29 mouse cellular contexts compared by ENCODE assay signal in genomic region chr4:63170061-63170460, GRCm38 (mm10). TPM values are rescaled to one million over a fixed set of nuclear protein-coding genes. Genes with fewer than 3 reads are reported as not detected.
DNase-seq lines count a peak whose midpoint lies in the region; ATAC-seq and TF ChIP-seq lines count a peak whose summit lies in the region.
"Had no signal": no experiment of that assay in that cellular context is flagged by ENCODE, and none has a peak within 500 bp of the region (broad histone marks: within the 10 kb centered on the region; RNA-seq: fewer than 3 reads in every experiment).

No protein-coding gene starts in this region.

- H3K27me3 ChIP-seq in intestine, embryonic 14.5 days (replicated peaks; ENCODE audit: control insufficient read depth, insufficient read depth, low read length) = 0 out of 2 replicates have a peak, but pooled peaks cover 6% of the 10 kb centered on the region
- H3K27me3 ChIP-seq in intestine, postnatal 0 days (replicated peaks; ENCODE audit: control insufficient read depth, insufficient read depth, low read length) = no peaks in the 10 kb centered on the region
- peaks cover 8% of the 10 kb centered on the region; the same call in 1 of the 2 replicates for H3K27me3 ChIP-seq in kidney, embryonic 15.5 days
- H3K27me3 ChIP-seq in stomach, embryonic 15.5 days (replicated peaks) = no peaks in the 10 kb centered on the region
- peaks cover 76% of the 10 kb centered on the region for H3K27me3 ChIP-seq in heart, embryonic 10.5 days (ENCODE audit: insufficient read depth, poor library complexity, severe bottlenecking)

- ATAC-seq in intestine, embryonic 14.5 days (replicated peaks; ENCODE audit: low FRiP score, low TSS enrichment, low read depth) = no peak
- ATAC-seq in intestine, postnatal 0 days = no peak
- ATAC-seq in kidney, embryonic 15.5 days (replicated peaks; ENCODE audit: low FRiP score) = no peak
- ATAC-seq in stomach, embryonic 15.5 days (ENCODE audit: insufficient read depth, low FRiP score, low read depth) = no peak
- ATAC-seq: forebrain, postnatal 0 days; liver, embryonic 12.5 days had no signal

- no peaks in the 10 kb centered on the region for H3K36me3 ChIP-seq in intestine, embryonic 14.5 days (ENCODE audit: control insufficient read depth, insufficient read depth, low read length)
- peaks cover 9% of the 10 kb centered on the region; the same call in 1 of the 2 replicates for H3K36me3 ChIP-seq in intestine, postnatal 0 days (ENCODE audit: control insufficient read depth, insufficient read depth)
- H3K36me3 ChIP-seq in kidney, embryonic 15.5 days = peaks cover 14% of the 10 kb centered on the region; the same call in 1 of the 2 replicates
- no peaks in the 10 kb centered on the region for H3K36me3 ChIP-seq in stomach, embryonic 15.5 days
- no peaks in the 10 kb centered on the region for H3K36me3 ChIP-seq in heart, embryonic 10.5 days
- H3K36me3 ChIP-seq: heart, embryonic 15.5 days; limb, embryonic 13.5 days; liver, embryonic 12.5 days had no signal

- H3K4me2 ChIP-seq in intestine, embryonic 14.5 days (ENCODE audit: low read length) = peak overlapping the region; percentile 45
- H3K4me2 ChIP-seq in intestine, postnatal 0 days (replicated peaks; ENCODE audit: low read depth) = peak overlapping the region; percentile 67
- H3K4me2 ChIP-seq in kidney, embryonic 15.5 days = peak overlapping the region; percentile 57
- peak overlapping the region; percentile 48 for H3K4me2 ChIP-seq in stomach, embryonic 15.5 days
- H3K4me2 ChIP-seq: heart, embryonic 15.5 days; hindbrain, embryonic 14.5 days; limb, embryonic 13.5 days had no signal

- DNase-seq in intestine, embryonic 14.5 days (ENCODE audit: low spot score) = no peak
- no peak for DNase-seq in adrenal gland, postnatal 25 days
- no peak for DNase-seq in heart, embryonic 10.5 days (ENCODE audit: low spot score)
- no peak for DNase-seq in frontal cortex, postnatal 14 days (ENCODE audit: low spot score in 2 of 2)
- DNase-seq: adrenal gland, adult 2 months; cerebellum, adult 8-10 months; cerebellum, postnatal 36 days; forebrain, postnatal 0 days; gastrocnemius, postnatal 36 days; heart, postnatal 36 days; lung, adult 18-20 months; lung, postnatal 14 days; midbrain, embryonic 14.5 days; thymus, postnatal 25 days had no signal

- H3K9me3 ChIP-seq in intestine, embryonic 14.5 days (ENCODE audit: control insufficient read depth, low read length) = no peaks in the 10 kb centered on the region
- H3K9me3 ChIP-seq in intestine, postnatal 0 days (ENCODE audit: control insufficient read depth) = no peaks in the 10 kb centered on the region
- H3K9me3 ChIP-seq in kidney, embryonic 15.5 days (replicated peaks) = no peaks in the 10 kb centered on the region
- H3K9me3 ChIP-seq in stomach, embryonic 15.5 days = no peaks in the 10 kb centered on the region
- no peaks in the 10 kb centered on the region for H3K9me3 ChIP-seq in heart, embryonic 10.5 days
- H3K9me3 ChIP-seq: heart, embryonic 15.5 days; limb, embryonic 13.5 days; liver, embryonic 12.5 days had no signal

- no peak overlapping the region for H3K27ac ChIP-seq in intestine, embryonic 14.5 days (ENCODE audit: low read depth)
- H3K27ac ChIP-seq in intestine, postnatal 0 days (ENCODE audit: low read depth, low read length) = no peak overlapping the region
- H3K27ac ChIP-seq in kidney, embryonic 15.5 days = 0 out of 2 replicates have a peak overlapping the region, but pooled peaks have one; percentile 96
- H3K27ac ChIP-seq in stomach, embryonic 15.5 days = no peak overlapping the region
- no peak overlapping the region for H3K27ac ChIP-seq in heart, embryonic 10.5 days
- H3K27ac ChIP-seq: heart, embryonic 15.5 days; hindbrain, embryonic 14.5 days; limb, embryonic 13.5 days; liver, embryonic 12.5 days had no signal

- no peaks in the 10 kb centered on the region for H3K4me1 ChIP-seq in intestine, embryonic 14.5 days (replicated peaks; ENCODE audit: control insufficient read depth, insufficient read depth, low read length)
- H3K4me1 ChIP-seq in intestine, postnatal 0 days (replicated peaks; ENCODE audit: control insufficient read depth, insufficient read depth, low read length) = peaks cover 9% of the 10 kb centered on the region
- peaks cover 23% of the 10 kb centered on the region for H3K4me1 ChIP-seq in kidney, embryonic 15.5 days
- no peaks in the 10 kb centered on the region for H3K4me1 ChIP-seq in stomach, embryonic 15.5 days
- H3K4me1 ChIP-seq in heart, embryonic 10.5 days = no peaks in the 10 kb centered on the region
- H3K4me1 ChIP-seq: heart, embryonic 15.5 days; limb, embryonic 13.5 days; liver, embryonic 12.5 days; megakaryocyte, embryonic 14.5 days had no signal

- H3K4me3 ChIP-seq in intestine, embryonic 14.5 days (ENCODE audit: low read depth, low read length) = peak overlapping the region; percentile 37
- peak overlapping the region; percentile 46 for H3K4me3 ChIP-seq in intestine, postnatal 0 days (ENCODE audit: low read depth, low read length)
- H3K4me3 ChIP-seq in kidney, embryonic 15.5 days (replicated peaks) = peak overlapping the region; percentile 49
- H3K4me3 ChIP-seq in stomach, embryonic 15.5 days (replicated peaks) = peak overlapping the region; percentile 35; the same call in 1 of the 2 replicates
- H3K4me3 ChIP-seq in heart, embryonic 10.5 days = no peak overlapping the region
- H3K4me3 ChIP-seq: heart, embryonic 15.5 days; limb, embryonic 13.5 days; liver, embryonic 12.5 days; megakaryocyte, embryonic 14.5 days had no signal

- WGBS in intestine, embryonic 14.5 days = 72% methylated on average over 4 of the region's 4 CpGs
- WGBS in intestine, postnatal 0 days = 45% methylated on average over 4 of the region's 4 CpGs
- WGBS in kidney, embryonic 15.5 days = 81% methylated on average over 4 of the region's 4 CpGs
- 92% methylated on average over 4 of the region's 4 CpGs for WGBS in stomach, embryonic 15.5 days
- 78% methylated on average over 4 of the region's 4 CpGs for WGBS in heart, embryonic 10.5 days

- H3K9ac ChIP-seq in intestine, embryonic 14.5 days (ENCODE audit: low read length) = no peak overlapping the region
- H3K9ac ChIP-seq in intestine, postnatal 0 days (ENCODE audit: low read depth, low read length) = no peak overlapping the region
- H3K9ac ChIP-seq in kidney, embryonic 15.5 days = peak overlapping the region; percentile 48; the same call in 1 of the 2 replicates
- H3K9ac ChIP-seq in stomach, embryonic 15.5 days = no peak overlapping the region
- H3K9ac ChIP-seq: forebrain, postnatal 0 days; heart, embryonic 15.5 days; hindbrain, embryonic 14.5 days; limb, embryonic 13.5 days; liver, embryonic 12.5 days had no signal

- TF ChIP-seq CTCF in intestine, postnatal 0 days (IDR thresholded peaks at IDR 0.05; ENCODE audit: low read depth) = no peak

RNA-seq across cellular contexts. Expression of gene Kif12, which starts 1.9 kb away (rescaled TPM):
- polyA plus RNA-seq in intestine, embryonic 14.5 days (2014; fragmentation: Nextera tagmentation; extraction: Ambion mirVana) = 44.5 and 50.0 TPM in 2 replicates
- 61.9 and 75.5 TPM in 2 replicates for polyA plus RNA-seq in intestine, postnatal 0 days (2015; fragmentation: Nextera tagmentation; extraction: Ambion mirVana)
- 100.0 and 109 TPM in 2 replicates for polyA plus RNA-seq in kidney, embryonic 15.5 days (2015; fragmentation: Nextera tagmentation; extraction: Ambion mirVana)
- polyA plus RNA-seq in stomach, embryonic 15.5 days (2015; fragmentation: Nextera tagmentation; extraction: Ambion mirVana) = 31.6 and 39.0 TPM in 2 replicates
- not detected in 2 replicates for total RNA-seq in adrenal gland, postnatal 25 days (2021)
- polyA plus RNA-seq in heart, embryonic 10.5 days (2016; fragmentation: Nextera tagmentation; extraction: Ambion mirVana) = 0.12 and 3.4 TPM in 2 replicates
- total RNA-seq: adrenal gland, adult 2 months; gastrocnemius, adult 18-20 months; gastrocnemius, postnatal 36 days; heart, adult 8-10 months; heart, postnatal 36 days; left cerebral cortex, postnatal 25 days; MEL had no signal
- polyA plus RNA-seq: adrenal gland, adult 2 months; C2C12; embryonic facial prominence, embryonic 14.5 days; forebrain, postnatal 0 days; midbrain, embryonic 14.5 days; neural tube, embryonic 11.5 days had no signal

RNA-seq across cellular contexts. Expression of gene Ambp, which starts 15.5 kb away (rescaled TPM):
- 17.0 and 53.1 TPM in 2 replicates for polyA plus RNA-seq in intestine, embryonic 14.5 days (2014; fragmentation: Nextera tagmentation; extraction: Ambion mirVana)
- 7.8 and 8.8 TPM in 2 replicates for polyA plus RNA-seq in intestine, postnatal 0 days (2015; fragmentation: Nextera tagmentation; extraction: Ambion mirVana)
- polyA plus RNA-seq in kidney, embryonic 15.5 days (2015; fragmentation: Nextera tagmentation; extraction: Ambion mirVana) = 8.6 and 19.0 TPM in 2 replicates
- polyA plus RNA-seq in stomach, embryonic 15.5 days (2015; fragmentation: Nextera tagmentation; extraction: Ambion mirVana) = 156 and 167 TPM in 2 replicates
- 13.7 TPM in 1 of 2 replicates, not detected in the other for total RNA-seq in adrenal gland, postnatal 25 days (2021)
- polyA plus RNA-seq in heart, embryonic 10.5 days (2016; fragmentation: Nextera tagmentation; extraction: Ambion mirVana) = 5.8 and 158 TPM in 2 replicates
- total RNA-seq: forebrain, postnatal 0 days; heart, adult 8-10 months; heart, postnatal 36 days; left cerebral cortex, postnatal 25 days; MEL had no signal
- polyA plus RNA-seq: C2C12; forebrain, postnatal 0 days; hindbrain, embryonic 14.5 days; midbrain, embryonic 14.5 days had no signal

RNA-seq across cellular contexts. Expression of gene Col27a1, which starts 43.7 kb away (rescaled TPM):
- 18.5 and 21.2 TPM in 2 replicates for polyA plus RNA-seq in intestine, embryonic 14.5 days (2014; fragmentation: Nextera tagmentation; extraction: Ambion mirVana)
- 5.0 and 7.2 TPM in 2 replicates for polyA plus RNA-seq in intestine, postnatal 0 days (2015; fragmentation: Nextera tagmentation; extraction: Ambion mirVana)
- 7.3 and 9.4 TPM in 2 replicates for polyA plus RNA-seq in kidney, embryonic 15.5 days (2015; fragmentation: Nextera tagmentation; extraction: Ambion mirVana)
- polyA plus RNA-seq in stomach, embryonic 15.5 days (2015; fragmentation: Nextera tagmentation; extraction: Ambion mirVana) = 17.4 and 18.6 TPM in 2 replicates
- 9.3 and 11.7 TPM in 2 replicates for total RNA-seq in adrenal gland, postnatal 25 days (2021)
- polyA plus RNA-seq in heart, embryonic 10.5 days (2016; fragmentation: Nextera tagmentation; extraction: Ambion mirVana) = 2.3 and 4.3 TPM in 2 replicates
- total RNA-seq: MEL had no signal
